Mouse (Mus musculus): ENCODE results near the gene Plekhg6.

Gene Plekhg6

GRCm38 (mm10) chr6:125385066-125385974, 4.7 kb upstream of the Plekhg6 start:
- peak in 1 of 2 experiments; percentile 60 for DNase-seq

GRCm38 (mm10) chr6:125382024-125382423, 1.4 kb upstream of the Plekhg6 start:
- peak in 1 of 2 experiments; percentile 0 for DNase-seq

- peak in 1 of 2 experiments; percentile 8 for DNase-seq
Observed at GRCm38 (mm10) chr6:125379781-125380180, 812 bp downstream of the Plekhg6 start.

GRCm38 (mm10) chr6:125378621-125379020, 2.0 kb downstream of the Plekhg6 start:
- no peak for DNase-seq

GRCm38 (mm10) chr6:125377582-125378451, 2.8 kb downstream of the Plekhg6 start:
- peak; percentile 95 for DNase-seq

GRCm38 (mm10) chr6:125377042-125377441, 3.6 kb downstream of the Plekhg6 start:
- no peak for DNase-seq

- DNase-seq = peak in 1 of 2 experiments; percentile 52
Observed at GRCm38 (mm10) chr6:125367758-125368371, 12.7 kb downstream of the Plekhg6 start.

- DNase-seq = no peak
Observed at GRCm38 (mm10) chr6:125366133-125366532, 14.5 kb downstream of the Plekhg6 start.

GRCm38 (mm10) chr6:125365522-125365921, 15.1 kb downstream of the Plekhg6 start:
- DNase-seq = no peak

GRCm38 (mm10) chr6:125364448-125364847, 16.1 kb downstream of the Plekhg6 start:
- peak in 1 of 2 experiments; percentile 50 for DNase-seq

- DNase-seq = peak; percentile 75 to 79
Observed at GRCm38 (mm10) chr6:125363451-125364242, 16.9 kb downstream of the Plekhg6 start.

- no peak for DNase-seq
Observed at GRCm38 (mm10) chr6:125363021-125363420, 17.6 kb downstream of the Plekhg6 start.

- peak; percentile 69 to 81 for DNase-seq
Observed at GRCm38 (mm10) chr6:125361467-125362291, 18.9 kb downstream of the Plekhg6 start.

- no peak for DNase-seq
Observed at GRCm38 (mm10) chr6:125360846-125361245, 19.7 kb downstream of the Plekhg6 start.

GRCm38 (mm10) chr6:125359999-125360398, 20.6 kb downstream of the Plekhg6 start:
- no peak for DNase-seq

GRCm38 (mm10) chr6:125357334-125357733, 23.3 kb downstream of the Plekhg6 start:
- DNase-seq = no peak

- DNase-seq = peak; percentile 52 to 60
Observed at GRCm38 (mm10) chr6:125356264-125356663, 24.3 kb downstream of the Plekhg6 start.

GRCm38 (mm10) chr6:125355197-125355741, 25.3 kb downstream of the Plekhg6 start:
- no peak for DNase-seq

- DNase-seq = peak; percentile 77 to 90
Observed at GRCm38 (mm10) chr6:125354352-125355151, 26.0 kb downstream of the Plekhg6 start.

GRCm38 (mm10) chr6:125353655-125354054, 26.9 kb downstream of the Plekhg6 start:
- DNase-seq = no peak

Data from kidney, postnatal 36 days (tissue).